Mouse (Mus musculus) liver, adult 2 months (tissue): ENCODE measurements around the gene Kras. TPM values are rescaled to one million over a fixed set of nuclear protein-coding genes. Genes with fewer than 3 reads are reported as not detected.

Source experiments
- DNase-seq: peaks from one replicate; pipeline ENCODE4 v3.0.0-alpha.2; 2011; ENCODE audit warnings: low read depth, low spot score; ENCODE audit errors: extremely low read depth
- H3K27ac ChIP-seq: fragments of 200-500 bp; replicated peaks from 2 replicates; pipeline ENCODE4 v1.5.1; 2012; ENCODE audit warnings: low read depth, mild to moderate bottlenecking, control low read depth, inconsistent platforms, low read length; ENCODE audit not compliant: insufficient read depth
- H3K27me3 ChIP-seq: fragments of 200-500 bp; 2 replicates; pipeline ENCODE4 v1.6.1; 2012; ENCODE audit warnings: mild to moderate bottlenecking, moderate library complexity, low read length, inconsistent platforms; ENCODE audit not compliant: control insufficient read depth, insufficient read depth
- H3K36me3 ChIP-seq: fragments of 200-500 bp; 2 replicates; pipeline ENCODE4 v1.6.1; 2012; ENCODE audit warnings: low read length, inconsistent platforms; ENCODE audit not compliant: control insufficient read depth, insufficient read depth
- H3K4me1 ChIP-seq: fragments of 200-500 bp; 2 replicates; pipeline ENCODE4 v1.6.1; 2011; ENCODE audit warnings: low read length; ENCODE audit not compliant: control insufficient read depth, insufficient read depth
- H3K4me3 ChIP-seq: fragments of 200-500 bp; 2 replicates; pipeline ENCODE4 v1.5.1; 2011; ENCODE audit warnings: low read depth, mild to moderate bottlenecking, control low read depth, low read length, moderate library complexity; ENCODE audit not compliant: insufficient read depth
- H3K79me2 ChIP-seq: fragments of 200-500 bp; 2 replicates; pipeline ENCODE4 v1.6.1; 2012; ENCODE audit warnings: inconsistent platforms, mild to moderate bottlenecking, low read length, moderate library complexity; ENCODE audit not compliant: control insufficient read depth, insufficient read depth
- H3K9ac ChIP-seq: fragments of 200-500 bp; 2 replicates; pipeline ENCODE4 v1.6.1; 2012; ENCODE audit warnings: low read depth, mild to moderate bottlenecking, control low read depth, inconsistent platforms, low read length
- CTCF ChIP-seq: fragments of 200-500 bp; IDR thresholded peaks from 2 replicates; pipeline ENCODE4 v1.5.1; 2011; ENCODE audit warnings: low read depth, low read length, control low read depth
- POLR2A ChIP-seq: fragments of 200-500 bp; IDR thresholded peaks from 2 replicates; pipeline ENCODE4 v1.6.1; 2011; ENCODE audit warnings: low read length, control low read depth; ENCODE audit not compliant: insufficient read depth; ENCODE audit errors: extremely low read depth
- WGBS: fragments of 180-500 bp; shearing (Covaris S2); methylation state at CpG from one replicate; pipeline ENCODE4 v1.1.7; 2018; 5-methylcytosine and 5-hydroxymethylcytosine counted together
- polyA plus RNA-seq: library from polyadenylated mRNA; depleted of rRNA; stranded (reverse); fragments of >200 nt; gene quantifications from 2 replicates; pipeline ENCODE4 v1.2.3, GENCODE M21; 2012; rRNA removed
- total RNA-seq: library from RNA; depleted of rRNA; stranded (reverse); fragments of >200 nt; gene quantifications from 2 replicates; pipeline ENCODE4 v1.2.3, GENCODE M21; 2014; rRNA removed

Kras gene
- total and polyA plus RNA-seq, 2 experiments: 8.4 to 9.9 TPM

- WGBS: 66% methylated on average over 8 of the region's 8 CpGs
- Histone ChIP-seq H3K27ac (no peak overlapping the region), H3K9ac (no peak overlapping the region), H3K4me1 (no peaks in the 10 kb centered on the region), H3K27me3 (no peaks in the 10 kb centered on the region; the same call in 1 of the 2 replicates), H3K36me3 (no peaks in the 10 kb centered on the region), H3K4me3 (no peak overlapping the region), H3K79me2 (no peaks in the 10 kb centered on the region)
- TF ChIP-seq CTCF: no peak
- no peak for TF ChIP-seq POLR2A
- peak; percentile 14 for DNase-seq
Observed at GRCm38 (mm10) chr6:145182044-145182443, 68.0 kb downstream of the Kras start.

GRCm38 (mm10) chr6:145179665-145180064 lies 70.4 kb downstream of the Kras start:
- H3K79me2 ChIP-seq: no peaks in the 10 kb centered on the region
- H3K36me3 ChIP-seq: no peaks in the 10 kb centered on the region
- WGBS: 56% methylated on average over 6 of the region's 6 CpGs
- no peak for DNase-seq
- TF ChIP-seq CTCF: peak; percentile 67
- TF ChIP-seq POLR2A: no peak
- no peaks in the 10 kb centered on the region for H3K4me1 ChIP-seq
- no peaks in the 10 kb centered on the region; the same call in 1 of the 2 replicates for H3K27me3 ChIP-seq
- H3K4me3 ChIP-seq: no peak overlapping the region
- H3K9ac ChIP-seq: no peak overlapping the region
- H3K27ac ChIP-seq: no peak overlapping the region

GRCm38 (mm10) chr6:145176474-145176873 lies 73.6 kb downstream of the Kras start:
- 78% methylated on average over 10 of the region's 10 CpGs for WGBS
- Histone ChIP-seq H3K79me2 (no peaks in the 10 kb centered on the region), H3K36me3 (no peaks in the 10 kb centered on the region), H3K27ac (no peak overlapping the region), H3K4me1 (no peaks in the 10 kb centered on the region), H3K27me3 (no peaks in the 10 kb centered on the region; the same call in 1 of the 2 replicates), H3K4me3 (no peak overlapping the region), H3K9ac (no peak overlapping the region)
- TF ChIP-seq POLR2A: no peak
- no peak for TF ChIP-seq CTCF
- no peak for DNase-seq

- no peak overlapping the region for H3K4me3 ChIP-seq
- H3K36me3 ChIP-seq: no peaks in the 10 kb centered on the region
- TF ChIP-seq CTCF: no peak
- no peaks in the 10 kb centered on the region for H3K79me2 ChIP-seq
- H3K27ac ChIP-seq: no peak overlapping the region
- H3K27me3 ChIP-seq: no peaks in the 10 kb centered on the region; the same call in 1 of the 2 replicates
- H3K9ac ChIP-seq: no peak overlapping the region
- no peak for DNase-seq
- 47% methylated on average over 9 of the region's 9 CpGs for WGBS
- H3K4me1 ChIP-seq: no peaks in the 10 kb centered on the region
Observed at GRCm38 (mm10) chr6:145175571-145175981, 74.5 kb downstream of the Kras start.

GRCm38 (mm10) chr6:145173781-145174191 lies 76.3 kb downstream of the Kras start:
- H3K79me2 ChIP-seq: no peaks in the 10 kb centered on the region
- no peaks in the 10 kb centered on the region for H3K4me1 ChIP-seq
- TF ChIP-seq POLR2A (no peak), CTCF (no peak)
- H3K4me3 ChIP-seq: no peak overlapping the region
- DNase-seq: peak; percentile 32
- no peaks in the 10 kb centered on the region; the same call in 1 of the 2 replicates for H3K27me3 ChIP-seq
- H3K9ac ChIP-seq: no peak overlapping the region
- no peaks in the 10 kb centered on the region for H3K36me3 ChIP-seq
- WGBS: 6% methylated on average over 11 of the region's 11 CpGs
- no peak overlapping the region for H3K27ac ChIP-seq

- Histone ChIP-seq H3K36me3 (no peaks in the 10 kb centered on the region), H3K4me3 (no peak overlapping the region), H3K9ac (no peak overlapping the region), H3K27me3 (no peaks in the 10 kb centered on the region), H3K79me2 (no peaks in the 10 kb centered on the region), H3K4me1 (no peaks in the 10 kb centered on the region), H3K27ac (no peak overlapping the region)
- WGBS: 73% methylated on average over 14 of the region's 14 CpGs
- TF ChIP-seq CTCF: no peak
- TF ChIP-seq POLR2A: no peak
- DNase-seq: no peak
Observed at GRCm38 (mm10) chr6:145171892-145172606, 78.0 kb downstream of the Kras start.

Other genes starting within 250 kb of the Kras start
- 0.18 and 0.27 TPM in 2 replicates for gene Bcat1, start 174.1 kb downstream of the Kras start, total RNA-seq
- gene Bcat1, start 174.1 kb downstream of the Kras start, polyA plus RNA-seq: not detected in 2 replicates
- gene Lrmp, start 134.6 kb downstream of the Kras start, total RNA-seq: 3.4 and 3.8 TPM in 2 replicates
- gene Lrmp, start 134.6 kb downstream of the Kras start, polyA plus RNA-seq: 1.7 and 3.6 TPM in 2 replicates
- 0.13 and 0.18 TPM in 2 replicates for gene Casc1, start 39.2 kb downstream of the Kras start, total RNA-seq
- 0.02 TPM in 1 of 2 replicates, not detected in the other for gene Casc1, start 39.2 kb downstream of the Kras start, polyA plus RNA-seq
- gene Etfrf1, start 39.1 kb downstream of the Kras start, total RNA-seq: 50.1 and 61.1 TPM in 2 replicates
- gene Etfrf1, start 39.1 kb downstream of the Kras start, polyA plus RNA-seq: 18.0 and 20.9 TPM in 2 replicates